Mouse (Mus musculus) MEL (cell line): ENCODE results near the gene Pglyrp1. TPM values are rescaled to one million over a fixed set of nuclear protein-coding genes. Genes with fewer than 3 reads are reported as not detected.

Source experiments
- polyA plus RNA-seq, 2 experiments: library from polyadenylated mRNA; stranded (reverse) in 1 of 2; unstranded in 1 of 2; fragments of >175 nt in 1 of 2; fragments of >200 nt in 1 of 2; gene quantifications; 2 replicates each; pipeline versions ENCODE4 v1.2.1 to v1.2.4; 2012; ENCODE audit warnings: low replicate concordance in 2 of 2, low read depth in 1 of 2; ENCODE audit not compliant: insufficient read length in 2 of 2, insufficient read depth in 1 of 2, missing spikeins in 1 of 2
- total RNA-seq: library from RNA; depleted of rRNA; stranded (reverse); fragments of 300-350 nt; gene quantifications from 2 replicates; pipeline ENCODE4 v1.2.3, GENCODE M21; 2012; rRNA removed

Gene Pglyrp1
- total and polyA plus RNA-seq, 3 experiments, result 0.33 TPM; not detected in 2

Other genes starting within 250 kb of the Pglyrp1 start
- gene Psg21, start 214.6 kb upstream of the Pglyrp1 start, total RNA-seq, result not detected in 2 replicates
- not detected for gene Psg21, start 214.6 kb upstream of the Pglyrp1 start, polyA plus RNA-seq
- not detected in 2 replicates for gene Psg20, start 185.1 kb upstream of the Pglyrp1 start, total RNA-seq
- gene Psg20, start 185.1 kb upstream of the Pglyrp1 start, polyA plus RNA-seq, result not detected
- not detected in 2 replicates for gene Psg22, start 153.2 kb upstream of the Pglyrp1 start, total RNA-seq
- gene Psg22, start 153.2 kb upstream of the Pglyrp1 start, polyA plus RNA-seq, result not detected
- not detected in 2 replicates for gene Psg19, start 72.8 kb upstream of the Pglyrp1 start, total RNA-seq
- under 1 TPM in 1 of 2 experiments, not detected in 1; 0.04 TPM for gene Psg19, start 72.8 kb upstream of the Pglyrp1 start, polyA plus RNA-seq
- gene Psg17, start 49.7 kb upstream of the Pglyrp1 start, total RNA-seq, result not detected in 2 replicates
- gene Psg17, start 49.7 kb upstream of the Pglyrp1 start, polyA plus RNA-seq, result not detected
- 0.08 TPM in 1 of 2 replicates, not detected in the other for gene Mill2, start 31.4 kb upstream of the Pglyrp1 start, total RNA-seq
- under 1 TPM in 1 of 2 experiments, not detected in 1; 0.13 TPM for gene Mill2, start 31.4 kb upstream of the Pglyrp1 start, polyA plus RNA-seq
- gene Ccdc61, start 39.1 kb downstream of the Pglyrp1 start, total RNA-seq, result 19.7 TPM in 2 replicates
- 10 to 100 TPM in 1 of 2 experiments, not detected in 1; 69.8 TPM for gene Ccdc61, start 39.1 kb downstream of the Pglyrp1 start, polyA plus RNA-seq
- 0.03 and 0.04 TPM in 2 replicates for gene Nova2, start 54.6 kb downstream of the Pglyrp1 start, total RNA-seq
- under 1 TPM in 1 of 2 experiments, not detected in 1; 0.22 TPM for gene Nova2, start 54.6 kb downstream of the Pglyrp1 start, polyA plus RNA-seq
- not detected in 2 replicates for gene Nanos2, start 116.1 kb downstream of the Pglyrp1 start, total RNA-seq
- gene Nanos2, start 116.1 kb downstream of the Pglyrp1 start, polyA plus RNA-seq, result not detected
- gene Mypop, start 119.9 kb downstream of the Pglyrp1 start, total RNA-seq, result 0.95 and 1.2 TPM in 2 replicates
- gene Mypop, start 119.9 kb downstream of the Pglyrp1 start, polyA plus RNA-seq, result 1 to 10 TPM in 1 of 2 experiments, not detected in 1; 6.5 TPM
- 27.8 and 33.1 TPM in 2 replicates for gene Irf2bp1, start 132.7 kb downstream of the Pglyrp1 start, total RNA-seq
- 10 to 100 TPM in 1 of 2 experiments, not detected in 1; 41.1 TPM for gene Irf2bp1, start 132.7 kb downstream of the Pglyrp1 start, polyA plus RNA-seq
- not detected in 2 replicates for gene Foxa3, start 152.2 kb downstream of the Pglyrp1 start, total RNA-seq
- not detected for gene Foxa3, start 152.2 kb downstream of the Pglyrp1 start, polyA plus RNA-seq
- gene Sympk, start 153.0 kb downstream of the Pglyrp1 start, total RNA-seq, result 108 and 122 TPM in 2 replicates
- gene Sympk, start 153.0 kb downstream of the Pglyrp1 start, polyA plus RNA-seq, result 100 to 1,000 TPM in 1 of 2 experiments, not detected in 1; 226 TPM
- gene Rsph6a, start 183.4 kb downstream of the Pglyrp1 start, total RNA-seq, result 0.16 and 0.23 TPM in 2 replicates
- gene Rsph6a, start 183.4 kb downstream of the Pglyrp1 start, polyA plus RNA-seq, result under 1 TPM in 1 of 2 experiments, not detected in 1; 0.04 TPM
- gene Dmwd, start 204.9 kb downstream of the Pglyrp1 start, total RNA-seq, result 18.3 and 19.4 TPM in 2 replicates
- gene Dmwd, start 204.9 kb downstream of the Pglyrp1 start, polyA plus RNA-seq, result 10 to 100 TPM; 51.5 to 70.3 TPM
- 4.1 and 5.4 TPM in 2 replicates for gene Dmpk, start 212.5 kb downstream of the Pglyrp1 start, total RNA-seq
- gene Dmpk, start 212.5 kb downstream of the Pglyrp1 start, polyA plus RNA-seq, result 10 to 100 TPM in 1 of 2 experiments, not detected in 1; 29.3 TPM
- gene Six5, start 223.3 kb downstream of the Pglyrp1 start, total RNA-seq, result 2.7 and 3.0 TPM in 2 replicates
- 1 to 10 TPM in 1 of 2 experiments, not detected in 1; 7.7 TPM for gene Six5, start 223.3 kb downstream of the Pglyrp1 start, polyA plus RNA-seq
- gene Gm4969, start 247.0 kb downstream of the Pglyrp1 start, total RNA-seq, result not detected in 2 replicates
- gene Gm4969, start 247.0 kb downstream of the Pglyrp1 start, polyA plus RNA-seq, result not detected
- gene Fbxo46, start 248.5 kb downstream of the Pglyrp1 start, total RNA-seq, result 11.5 and 13.7 TPM in 2 replicates
- gene Fbxo46, start 248.5 kb downstream of the Pglyrp1 start, polyA plus RNA-seq, result 10 to 100 TPM in 1 of 2 experiments, not detected in 1; 10.1 TPM